Mouse (Mus musculus): ENCODE measurements at regions not wholly inside any gene's neighbourhood (a gene's known extent, or its start where the extent isn't known, plus 50 kb on each side); places are given as distances from the start of the nearest gene placed in this dataset.

GRCm38 (mm10) chr1:65757951-65758350, 168.4 kb upstream of the Crygf start:
- TF ChIP-seq CTCF (IDR thresholded peaks at IDR 0.05; ENCODE audit: control insufficient read depth, insufficient read depth, insufficient replicate concordance, low read depth, low read length) = no peak
- TF ChIP-seq POLR2A (IDR thresholded peaks at IDR 0.05; ENCODE audit: control insufficient read depth, low read depth, low read length) = no peak

Data from testis, adult 2 months (tissue).